Mouse (Mus musculus): ENCODE data around the gene Tbxas1. TPM values are rescaled to one million over a fixed set of nuclear protein-coding genes. Genes with fewer than 3 reads are reported as not detected.

The Tbxas1 gene
- polyA plus RNA-seq, 1 experiment from 2014 or later = 1.6 TPM

GRCm38 (mm10) chr6:38995774-38996173 lies 120.6 kb downstream of the Tbxas1 start:
- no peak for ATAC-seq
- no peaks in the 10 kb centered on the region for H3K36me3 ChIP-seq
- H3K27me3 ChIP-seq = no peaks in the 10 kb centered on the region
- no peak overlapping the region for H3K27ac ChIP-seq
- H3K4me2 ChIP-seq (replicated peaks) = no peak overlapping the region
- no peaks in the 10 kb centered on the region for H3K9me3 ChIP-seq
- no peak overlapping the region for H3K4me3 ChIP-seq (replicated peaks)
- WGBS = 82% methylated on average over 3 of the region's 3 CpGs
- no peak overlapping the region for H3K9ac ChIP-seq (replicated peaks)
- no peaks in the 10 kb centered on the region for H3K4me1 ChIP-seq (replicated peaks)

GRCm38 (mm10) chr6:38997838-38998237 lies 122.6 kb downstream of the Tbxas1 start:
- no peak overlapping the region for H3K4me2 ChIP-seq (replicated peaks)
- H3K4me1 ChIP-seq (replicated peaks) = no peaks in the 10 kb centered on the region
- H3K36me3 ChIP-seq = no peaks in the 10 kb centered on the region
- no peak overlapping the region for H3K9ac ChIP-seq (replicated peaks)
- H3K27me3 ChIP-seq = no peaks in the 10 kb centered on the region
- no peak overlapping the region for H3K27ac ChIP-seq
- no peaks in the 10 kb centered on the region for H3K9me3 ChIP-seq
- 92% methylated on average over 4 of the region's 4 CpGs for WGBS
- no peak for ATAC-seq
- no peak overlapping the region for H3K4me3 ChIP-seq (replicated peaks)

GRCm38 (mm10) chr6:39003126-39003525 lies 127.9 kb downstream of the Tbxas1 start:
- no peaks in the 10 kb centered on the region for H3K36me3 ChIP-seq
- no peak overlapping the region for H3K4me3 ChIP-seq (replicated peaks)
- H3K4me1 ChIP-seq (replicated peaks) = peaks cover 26% of the 10 kb centered on the region
- ATAC-seq = no peak
- H3K4me2 ChIP-seq (replicated peaks) = no peak overlapping the region
- no peaks in the 10 kb centered on the region for H3K9me3 ChIP-seq
- 77% methylated on average over 7 of the region's 7 CpGs for WGBS
- H3K27ac ChIP-seq = no peak overlapping the region
- H3K9ac ChIP-seq (replicated peaks) = no peak overlapping the region
- no peaks in the 10 kb centered on the region for H3K27me3 ChIP-seq

- Histone ChIP-seq H3K4me3 (replicated peaks) (no peak overlapping the region), H3K4me1 (replicated peaks) (peaks cover 26% of the 10 kb centered on the region), H3K36me3 (no peaks in the 10 kb centered on the region), H3K27ac (no peak overlapping the region), H3K4me2 (replicated peaks) (no peak overlapping the region), H3K9ac (replicated peaks) (no peak overlapping the region), H3K27me3 (no peaks in the 10 kb centered on the region), H3K9me3 (no peaks in the 10 kb centered on the region)
- no peak for ATAC-seq
- WGBS = 86% methylated on average over 12 of the region's 12 CpGs
These were observed 128.8 kb downstream of the Tbxas1 start for GRCm38 (mm10) chr6:39004003-39004473.

GRCm38 (mm10) chr6:39005267-39005944 lies 130.2 kb downstream of the Tbxas1 start:
- Histone ChIP-seq H3K36me3 (no peaks in the 10 kb centered on the region), H3K4me3 (replicated peaks) (no peak overlapping the region), H3K27me3 (no peaks in the 10 kb centered on the region), H3K9me3 (no peaks in the 10 kb centered on the region), H3K4me2 (replicated peaks) (no peak overlapping the region), H3K4me1 (replicated peaks) (peaks cover 26% of the 10 kb centered on the region), H3K27ac (peak overlapping the region; percentile 63), H3K9ac (replicated peaks) (no peak overlapping the region)
- 75% methylated on average over 20 of the region's 20 CpGs for WGBS
- ATAC-seq = peak; percentile 55; the same call in 1 of the 2 replicates

DNA sequence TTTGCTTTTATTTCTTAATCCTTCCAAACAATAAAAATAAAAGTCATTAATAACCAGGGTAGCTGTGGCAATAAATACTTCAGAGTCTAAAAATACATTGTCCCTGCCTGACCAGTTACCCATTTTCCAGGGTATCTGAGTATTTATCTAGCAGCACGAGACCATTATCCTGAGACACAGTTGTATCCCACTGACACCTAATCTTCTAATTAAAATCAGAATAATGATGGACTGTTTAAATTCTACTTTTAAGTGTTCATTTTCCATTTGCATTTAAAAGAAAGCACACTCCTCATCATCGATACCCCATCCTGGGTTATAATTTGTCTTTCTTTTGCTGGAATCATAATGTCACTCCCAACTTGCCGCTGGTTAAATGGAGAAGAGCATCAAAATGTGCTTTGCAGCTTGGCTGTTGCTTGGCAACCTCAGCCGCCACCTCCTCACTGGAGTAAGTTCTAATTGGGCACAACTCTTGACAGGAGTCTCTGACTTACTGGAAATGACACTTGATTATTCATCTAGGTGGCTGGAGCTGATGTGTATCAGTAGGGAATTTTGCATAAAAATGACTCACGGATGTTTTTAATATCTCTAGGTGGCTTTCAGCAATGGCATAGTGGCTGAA lies 130.9 kb downstream of the Tbxas1 start:
- H3K9ac ChIP-seq (replicated peaks) = no peak overlapping the region
- 29% methylated on average over 5 of the region's 5 CpGs for WGBS

GRCm38 (mm10) chr6:39007223-39007622 lies 132.0 kb downstream of the Tbxas1 start:
- Histone ChIP-seq H3K36me3 (no peaks in the 10 kb centered on the region), H3K4me2 (replicated peaks) (no peak overlapping the region), H3K4me3 (replicated peaks) (no peak overlapping the region), H3K9me3 (no peaks in the 10 kb centered on the region), H3K4me1 (replicated peaks) (peaks cover 26% of the 10 kb centered on the region), H3K9ac (replicated peaks) (no peak overlapping the region), H3K27me3 (no peaks in the 10 kb centered on the region), H3K27ac (no peak overlapping the region)
- ATAC-seq = no peak
- 59% methylated on average over 5 of the region's 5 CpGs for WGBS

More for the DNA sequence above, 130.9 kb downstream of the Tbxas1 start:
- Histone ChIP-seq H3K27me3 (no peaks in the 10 kb centered on the region), H3K36me3 (no peaks in the 10 kb centered on the region), H3K27ac (peak overlapping the region; percentile 63), H3K4me2 (replicated peaks) (no peak overlapping the region), H3K4me1 (replicated peaks) (peaks cover 26% of the 10 kb centered on the region), H3K9me3 (no peaks in the 10 kb centered on the region), H3K4me3 (replicated peaks) (no peak overlapping the region)
- peak; percentile 66 for ATAC-seq

DNA sequence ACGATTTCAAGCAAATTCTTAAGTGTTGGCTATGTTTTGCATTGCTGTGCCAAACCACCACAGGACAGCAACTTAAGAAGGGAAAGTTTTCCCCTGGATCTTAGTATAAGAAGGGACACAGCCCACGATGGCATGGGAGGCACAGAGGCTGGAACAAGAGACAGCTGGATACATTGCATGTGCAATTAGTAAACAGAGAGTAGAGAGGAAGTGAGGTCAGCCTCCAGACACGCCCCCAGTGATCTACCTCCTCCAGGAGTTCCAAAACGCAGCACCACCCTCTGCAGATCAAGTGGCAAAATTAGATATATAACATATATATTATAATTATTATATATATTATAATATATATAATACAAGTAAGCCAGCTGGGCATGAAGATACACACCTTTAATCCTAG lies 132.9 kb downstream of the Tbxas1 start:
- H3K4me1 ChIP-seq (replicated peaks) = peaks cover 26% of the 10 kb centered on the region
- H3K36me3 ChIP-seq = no peaks in the 10 kb centered on the region
- no peak overlapping the region for H3K27ac ChIP-seq
- H3K9ac ChIP-seq (replicated peaks) = no peak overlapping the region
- ATAC-seq = no peak
- H3K4me3 ChIP-seq (replicated peaks) = no peak overlapping the region
- peaks cover 7% of the 10 kb centered on the region for H3K9me3 ChIP-seq
- H3K4me2 ChIP-seq (replicated peaks) = no peak overlapping the region
- no peaks in the 10 kb centered on the region for H3K27me3 ChIP-seq
- WGBS = 78% methylated on average over 4 of the region's 4 CpGs

- 91% methylated on average over 10 of the region's 10 CpGs for WGBS
These were observed 138.0 kb downstream of the Tbxas1 start for GRCm38 (mm10) chr6:39013034-39013832.

DNA sequence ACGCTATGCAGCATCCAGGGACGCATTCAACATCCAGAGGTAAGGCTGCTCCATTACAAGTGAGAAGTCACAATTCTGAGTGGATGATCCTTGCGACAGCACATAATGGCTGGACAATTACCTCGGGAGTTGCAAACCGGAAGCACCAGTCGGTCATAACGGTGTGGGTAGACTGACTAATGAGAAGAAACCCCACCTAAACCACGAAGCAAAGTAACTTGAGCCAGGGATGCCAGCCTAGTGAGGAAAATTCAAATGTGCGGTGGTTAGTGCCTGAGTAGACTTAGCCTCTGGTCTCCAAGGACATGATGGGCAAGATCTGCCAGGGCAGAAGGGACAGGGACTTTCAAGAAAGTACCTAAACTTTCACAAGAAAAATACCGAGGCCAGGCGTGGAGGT lies 142.7 kb downstream of the Tbxas1 start:
- no peak overlapping the region for H3K9ac ChIP-seq (replicated peaks)
- no peaks in the 10 kb centered on the region for H3K36me3 ChIP-seq
- WGBS = 92% methylated on average over 11 of the region's 11 CpGs
- no peak overlapping the region for H3K27ac ChIP-seq
- no peak overlapping the region for H3K4me3 ChIP-seq (replicated peaks)
- H3K27me3 ChIP-seq = no peaks in the 10 kb centered on the region
- ATAC-seq = no peak
- H3K4me2 ChIP-seq (replicated peaks) = no peak overlapping the region
- peaks cover 2% of the 10 kb centered on the region for H3K9me3 ChIP-seq
- no peaks in the 10 kb centered on the region for H3K4me1 ChIP-seq (replicated peaks)

More at GRCm38 (mm10) chr6:39013034-39013832, 138.0 kb downstream of the Tbxas1 start:
- H3K36me3 ChIP-seq = no peaks in the 10 kb centered on the region
- no peak for ATAC-seq
- H3K4me1 ChIP-seq (replicated peaks) = no peaks in the 10 kb centered on the region
- no peak overlapping the region for H3K27ac ChIP-seq
- no peak overlapping the region for H3K9ac ChIP-seq (replicated peaks)
- H3K27me3 ChIP-seq = no peaks in the 10 kb centered on the region
- no peak overlapping the region for H3K4me3 ChIP-seq (replicated peaks)
- no peak overlapping the region for H3K4me2 ChIP-seq (replicated peaks)
- H3K9me3 ChIP-seq = peaks cover 7% of the 10 kb centered on the region

- Histone ChIP-seq H3K27ac (no peak overlapping the region), H3K4me2 (replicated peaks) (no peak overlapping the region), H3K4me1 (replicated peaks) (no peaks in the 10 kb centered on the region), H3K36me3 (no peaks in the 10 kb centered on the region), H3K9me3 (no peaks in the 10 kb centered on the region), H3K27me3 (no peaks in the 10 kb centered on the region), H3K4me3 (replicated peaks) (no peak overlapping the region), H3K9ac (replicated peaks) (no peak overlapping the region)
- WGBS = 76% methylated on average over 7 of the region's 7 CpGs
- ATAC-seq = no peak
These were observed 143.6 kb downstream of the Tbxas1 start for GRCm38 (mm10) chr6:39018805-39019204.

GRCm38 (mm10) chr6:39019219-39019618 lies 144.0 kb downstream of the Tbxas1 start:
- Histone ChIP-seq H3K4me2 (replicated peaks) (no peak overlapping the region), H3K27me3 (no peaks in the 10 kb centered on the region), H3K4me3 (replicated peaks) (no peak overlapping the region), H3K4me1 (replicated peaks) (no peaks in the 10 kb centered on the region), H3K27ac (no peak overlapping the region), H3K9ac (replicated peaks) (no peak overlapping the region), H3K9me3 (no peaks in the 10 kb centered on the region), H3K36me3 (no peaks in the 10 kb centered on the region)
- ATAC-seq = no peak
- WGBS = 92% methylated on average over 5 of the region's 5 CpGs

Data from midbrain, embryonic 13.5 days (tissue).